Mouse (Mus musculus) erythroblast, embryonic 14.5 days (primary cell): ENCODE results near the gene Nhsl1.

Experiments used
- GATA1 ChIP-seq: IDR thresholded peaks from 2 replicates; pipeline ENCODE4 v1.6.1; 2012; ENCODE audit warnings: low read length, inconsistent platforms, mixed read lengths
- TAL1 ChIP-seq: IDR thresholded peaks from 3 replicates; pipeline ENCODE4 v1.6.1; 2012; ENCODE audit warnings: low read length, inconsistent platforms, mixed read lengths

DNA sequence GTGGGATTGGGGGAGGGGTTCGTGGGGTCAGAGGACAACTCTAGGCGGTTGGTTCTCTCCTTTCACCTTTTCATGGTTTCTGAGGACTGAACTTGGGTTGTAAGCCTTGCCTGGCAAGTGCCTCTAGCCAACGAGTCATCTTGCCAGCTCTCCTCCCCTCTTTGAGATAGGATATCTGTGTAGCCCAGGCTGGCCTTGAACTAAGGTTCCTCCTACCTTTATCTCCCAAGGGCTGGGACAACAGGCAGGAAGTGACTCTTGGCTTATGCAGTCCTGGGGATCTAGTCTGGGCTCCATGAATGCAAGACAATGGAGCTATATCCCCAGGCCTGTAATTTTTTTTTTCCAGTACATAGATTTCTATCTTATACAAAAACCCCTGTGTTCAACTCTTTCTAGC lies 135.4 kb downstream of the Nhsl1 start:
- TF ChIP-seq TAL1: no peak
- no peak for TF ChIP-seq GATA1
